Mouse (Mus musculus) stomach, postnatal 0 days (tissue): ENCODE measurements at regions not wholly inside any gene's neighbourhood (a gene's known extent, or its start where the extent isn't known, plus 50 kb on each side); places are given as distances from the start of the nearest gene placed in this dataset.

Experiments used
- ATAC-seq: fragments of 200-750 bp; cut with Nextera tagmentation; 2 replicates; pipeline ENCODE4 v1.8.0; 2017; ENCODE audit not compliant: low FRiP score, low TSS enrichment
- DNase-seq: peaks from one replicate; pipeline ENCODE4 v3.0.0-alpha.2; 2016; ENCODE audit warnings: low spot score
- H3K27ac ChIP-seq: fragments of 300-500 bp; sonication (generic); replicated peaks from 2 replicates; pipeline ENCODE4 v1.5.1; 2014; ENCODE audit warnings: mild to moderate bottlenecking, control low read depth
- H3K27me3 ChIP-seq: fragments of 300-500 bp; sonication (generic); 2 replicates; pipeline ENCODE4 v1.6.1; 2014; ENCODE audit warnings: low read length; ENCODE audit not compliant: control insufficient read depth, insufficient read depth
- H3K36me3 ChIP-seq: fragments of 300-500 bp; sonication (generic); 2 replicates; pipeline ENCODE4 v1.6.1; 2014; ENCODE audit warnings: low read length, mixed read lengths; ENCODE audit not compliant: control insufficient read depth, insufficient read depth
- H3K4me1 ChIP-seq: fragments of 300-500 bp; sonication (generic); replicated peaks from 2 replicates; pipeline ENCODE4 v1.6.1; 2014; ENCODE audit warnings: antibody characterized with exemption; ENCODE audit not compliant: control insufficient read depth, insufficient read depth
- H3K4me2 ChIP-seq: fragments of 300-500 bp; sonication (generic); replicated peaks from 2 replicates; pipeline ENCODE4 v1.6.1; 2014; ENCODE audit warnings: low read depth, mild to moderate bottlenecking, control low read depth, moderate library complexity
- H3K4me3 ChIP-seq: fragments of 300-500 bp; sonication (generic); 2 replicates; pipeline ENCODE4 v1.5.1; 2014; ENCODE audit warnings: low read depth, low read length, control low read depth
- H3K9ac ChIP-seq: fragments of 300-500 bp; sonication (generic); 2 replicates; pipeline ENCODE4 v1.6.1; 2014; ENCODE audit warnings: mild to moderate bottlenecking, low read length, control low read depth, mixed read lengths
- H3K9me3 ChIP-seq: fragments of 300-500 bp; sonication (generic); 2 replicates; pipeline ENCODE4 v1.6.1; 2016; ENCODE audit warnings: low read length; ENCODE audit not compliant: control insufficient read depth
- CTCF ChIP-seq: IDR thresholded peaks from 2 replicates; pipeline ENCODE4 v1.5.1; 2016; ENCODE audit warnings: antibody characterized with exemption, low read depth, mild to moderate bottlenecking, moderate library complexity
- EP300 ChIP-seq: optimal IDR thresholded peaks from 2 replicates; pipeline ENCODE3; 2016; ENCODE audit warnings: antibody characterized with exemption
- WGBS: fragments of 180-500 bp; shearing (Covaris S2); extraction: QIAGEN DNeasy Blood & Tissue Kit; methylation state at CpG from one replicate; pipeline ENCODE4 v1.1.7; 2014; 5-methylcytosine and 5-hydroxymethylcytosine counted together

GRCm38 (mm10) chr17:80786061-80786851 is 58.0 kb upstream of the Map4k3 start:
- no peaks in the 10 kb centered on the region for H3K9me3 ChIP-seq
- ATAC-seq, result no peak; the same call in 1 of the 2 replicates
- peaks cover 5% of the 10 kb centered on the region for H3K4me1 ChIP-seq
- H3K4me3 ChIP-seq, result no peak overlapping the region
- no peak overlapping the region for H3K4me2 ChIP-seq
- no peak for DNase-seq
- H3K27ac ChIP-seq, result peak overlapping the region; percentile 81
- WGBS, result 14% methylated on average over 8 of the region's 8 CpGs
- no peaks in the 10 kb centered on the region for H3K36me3 ChIP-seq
- H3K27me3 ChIP-seq, result no peaks in the 10 kb centered on the region
- no peak for TF ChIP-seq EP300
- no peak for TF ChIP-seq CTCF
- no peak overlapping the region for H3K9ac ChIP-seq

- TF ChIP-seq CTCF (no peak), EP300 (no peak)
- DNase-seq (no peak), ATAC-seq (no peak)
- WGBS, result 69% methylated on average over 8 of the region's 8 CpGs
- H3K27ac ChIP-seq, result peak overlapping the region; percentile 81
- no peaks in the 10 kb centered on the region for H3K9me3 ChIP-seq
- no peak overlapping the region for H3K4me2 ChIP-seq
- H3K27me3 ChIP-seq, result no peaks in the 10 kb centered on the region
- no peak overlapping the region for H3K9ac ChIP-seq
- peaks cover 5% of the 10 kb centered on the region for H3K4me1 ChIP-seq
- no peaks in the 10 kb centered on the region for H3K36me3 ChIP-seq
- H3K4me3 ChIP-seq, result no peak overlapping the region
Observed at GRCm38 (mm10) chr17:80785476-80785875, 57.2 kb upstream of the Map4k3 start.

GRCm38 (mm10) chr17:80785049-80785448 is 56.8 kb upstream of the Map4k3 start:
- Histone ChIP-seq H3K27me3 (no peaks in the 10 kb centered on the region), H3K4me1 (peaks cover 5% of the 10 kb centered on the region), H3K4me2 (no peak overlapping the region), H3K9ac (no peak overlapping the region), H3K27ac (no peak overlapping the region), H3K4me3 (no peak overlapping the region), H3K9me3 (no peaks in the 10 kb centered on the region), H3K36me3 (no peaks in the 10 kb centered on the region)
- ATAC-seq (no peak), DNase-seq (no peak)
- no peak for TF ChIP-seq EP300
- TF ChIP-seq CTCF, result no peak
- 19% methylated on average over 4 of the region's 4 CpGs for WGBS

GRCm38 (mm10) chr17:80782233-80782632 is 53.9 kb upstream of the Map4k3 start:
- H3K27me3 ChIP-seq, result no peaks in the 10 kb centered on the region
- TF ChIP-seq CTCF, result no peak
- no peak for TF ChIP-seq EP300
- H3K4me3 ChIP-seq, result no peak overlapping the region
- peaks cover 5% of the 10 kb centered on the region for H3K4me1 ChIP-seq
- H3K9me3 ChIP-seq, result no peaks in the 10 kb centered on the region
- DNase-seq, result no peak
- peak overlapping the region; percentile 53; the same call in 1 of the 2 replicates for H3K27ac ChIP-seq
- H3K36me3 ChIP-seq, result no peaks in the 10 kb centered on the region
- H3K4me2 ChIP-seq, result no peak overlapping the region
- H3K9ac ChIP-seq, result no peak overlapping the region
- WGBS, result 33% methylated on average over 1 of the region's 1 CpGs
- ATAC-seq, result 0 out of 2 replicates have a peak, but pooled peaks have one; percentile 19

- Histone ChIP-seq H3K4me3 (no peak overlapping the region), H3K36me3 (no peaks in the 10 kb centered on the region), H3K4me2 (no peak overlapping the region), H3K27ac (peak overlapping the region; percentile 41; the same call in 1 of the 2 replicates), H3K9me3 (no peaks in the 10 kb centered on the region), H3K4me1 (peaks cover 5% of the 10 kb centered on the region), H3K9ac (no peak overlapping the region), H3K27me3 (no peaks in the 10 kb centered on the region)
- no peak for TF ChIP-seq EP300
- TF ChIP-seq CTCF, result no peak
- ATAC-seq (no peak), DNase-seq (no peak)
- 92% methylated on average over 12 of the region's 12 CpGs for WGBS
Observed at GRCm38 (mm10) chr17:80781621-80782020, 53.3 kb upstream of the Map4k3 start.

DNA sequence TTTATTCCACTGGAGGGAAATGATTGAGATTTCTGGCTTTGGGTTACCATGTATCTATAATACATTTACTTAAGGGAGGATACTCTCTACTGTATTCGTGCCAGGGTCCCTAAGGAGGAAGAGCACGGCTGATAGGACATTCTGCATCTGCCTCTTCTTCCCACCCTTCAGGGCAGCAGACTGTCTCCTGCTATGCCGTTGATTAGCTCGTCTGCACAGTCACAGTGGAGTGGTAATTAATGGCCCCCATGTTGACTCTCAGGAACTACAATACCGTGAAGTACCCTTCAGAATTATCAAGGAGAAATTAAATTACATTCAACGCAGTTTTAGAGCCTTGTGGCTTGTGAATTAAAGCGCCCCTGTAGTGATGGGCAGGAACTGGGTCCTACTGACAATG is 52.0 kb upstream of the Map4k3 start:
- H3K4me3 ChIP-seq, result no peak overlapping the region
- 62% methylated on average over 7 of the region's 7 CpGs for WGBS
- H3K27me3 ChIP-seq, result no peaks in the 10 kb centered on the region
- no peaks in the 10 kb centered on the region for H3K36me3 ChIP-seq
- no peak overlapping the region for H3K4me2 ChIP-seq
- no peak for TF ChIP-seq CTCF
- H3K9ac ChIP-seq, result no peak overlapping the region
- no peak overlapping the region for H3K27ac ChIP-seq
- no peak for ATAC-seq
- no peaks in the 10 kb centered on the region for H3K9me3 ChIP-seq
- H3K4me1 ChIP-seq, result peaks cover 2% of the 10 kb centered on the region; the same call in 1 of the 2 replicates
- no peak for DNase-seq
